Mouse (Mus musculus) stomach, embryonic 15.5 days (tissue): ENCODE measurements around the gene Akt1s1. TPM values are rescaled to one million over a fixed set of nuclear protein-coding genes. Genes with fewer than 3 reads are reported as not detected.

Source experiments
- ATAC-seq: fragments of 200-750 bp; cut with Nextera tagmentation; 2 replicates; pipeline ENCODE4 v1.8.0; 2017; ENCODE audit warnings: low read depth, moderate number of reproducible peaks, moderate TSS enrichment; ENCODE audit not compliant: insufficient read depth, low FRiP score
- H3K27ac ChIP-seq: fragments of 300-500 bp; sonication (generic); 2 replicates; pipeline ENCODE4 v1.5.1; 2015; ENCODE audit warnings: mild to moderate bottlenecking, inconsistent platforms
- H3K27me3 ChIP-seq: fragments of 300-500 bp; sonication (generic); replicated peaks from 2 replicates; pipeline ENCODE4 v1.6.1; 2015; ENCODE audit warnings: inconsistent platforms
- H3K36me3 ChIP-seq: fragments of 300-500 bp; sonication (generic); 2 replicates; pipeline ENCODE4 v1.6.1; 2015; ENCODE audit warnings: inconsistent platforms
- H3K4me1 ChIP-seq: fragments of 300-500 bp; sonication (generic); 2 replicates; pipeline ENCODE4 v1.6.1; 2015; ENCODE audit warnings: inconsistent platforms
- H3K4me2 ChIP-seq: fragments of 300-500 bp; sonication (generic); 2 replicates; pipeline ENCODE4 v1.6.1; 2015; ENCODE audit warnings: mild to moderate bottlenecking, inconsistent platforms
- H3K4me3 ChIP-seq: fragments of 300-500 bp; sonication (generic); replicated peaks from 2 replicates; pipeline ENCODE4 v1.5.1; 2015; ENCODE audit warnings: inconsistent platforms
- H3K9ac ChIP-seq: fragments of 300-500 bp; sonication (generic); 2 replicates; pipeline ENCODE4 v1.6.1; 2015; ENCODE audit warnings: inconsistent platforms
- H3K9me3 ChIP-seq: fragments of 300-500 bp; sonication (generic); 2 replicates; pipeline ENCODE4 v1.6.1; 2016; ENCODE audit warnings: inconsistent platforms
- WGBS: fragments of 180-500 bp; shearing (Covaris S2); methylation state at CpG from one replicate; pipeline ENCODE4 v1.1.7; 2015; 5-methylcytosine and 5-hydroxymethylcytosine counted together
- polyA plus RNA-seq: library from polyadenylated mRNA; unstranded; fragments of >200 nt; fragmentation: Nextera tagmentation; extraction: Ambion mirVana; gene quantifications from 2 replicates; pipeline ENCODE4 v1.2.1, GENCODE M21; 2015

The Akt1s1 gene
- polyA plus RNA-seq, 1 experiment from 2014 or later: 112 TPM

DNA sequence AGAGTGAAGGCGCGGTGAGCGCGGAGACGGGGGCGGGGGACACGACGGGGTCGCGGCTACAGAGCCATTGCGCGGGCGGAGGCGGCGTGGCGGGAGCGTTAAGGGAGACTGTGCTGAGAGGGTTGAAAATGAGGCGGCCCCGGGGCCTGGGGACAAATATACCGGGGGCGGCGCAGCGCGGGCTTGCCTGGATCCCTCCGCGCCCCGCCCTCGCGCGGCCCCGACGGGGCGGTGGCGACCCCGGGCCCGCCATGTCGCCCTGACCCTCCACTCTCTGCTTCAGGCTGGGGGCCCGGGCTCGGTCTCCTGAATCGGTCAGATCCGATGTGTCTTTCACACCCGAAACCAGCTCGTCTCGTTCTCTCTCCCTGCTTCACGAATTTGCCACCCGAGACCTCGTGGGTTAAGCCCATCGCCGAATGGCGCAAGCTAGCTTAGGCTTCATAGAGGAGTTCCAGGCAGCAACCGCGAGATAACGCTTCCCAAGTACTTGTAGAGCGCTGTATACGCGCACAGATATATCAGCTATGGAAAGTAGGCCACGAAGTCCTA is 32.2 kb upstream of the Akt1s1 start, which contains the start of gene Atf5:
TSS of gene Atf5 (minus strand) at position 189 of the 552 bp plus-strand sequence.
- Histone ChIP-seq H3K27me3 (no peaks in the 10 kb centered on the region), H3K9me3 (no peaks in the 10 kb centered on the region), H3K4me2 (peak within 1 kb of the TSS; percentile 82), H3K4me3 (peak within 1 kb of the TSS; percentile 88), H3K27ac (peak within 1 kb of the TSS; percentile 98), H3K36me3 (no peaks in the 10 kb centered on the region; the same call in 1 of the 2 replicates), H3K4me1 (peaks cover 39% of the 10 kb centered on the region), H3K9ac (peak within 1 kb of the TSS; percentile 95)
- under 1% methylated on average over 52 of the region's 57 CpGs for WGBS
- ATAC-seq: peak; percentile 13

DNA sequence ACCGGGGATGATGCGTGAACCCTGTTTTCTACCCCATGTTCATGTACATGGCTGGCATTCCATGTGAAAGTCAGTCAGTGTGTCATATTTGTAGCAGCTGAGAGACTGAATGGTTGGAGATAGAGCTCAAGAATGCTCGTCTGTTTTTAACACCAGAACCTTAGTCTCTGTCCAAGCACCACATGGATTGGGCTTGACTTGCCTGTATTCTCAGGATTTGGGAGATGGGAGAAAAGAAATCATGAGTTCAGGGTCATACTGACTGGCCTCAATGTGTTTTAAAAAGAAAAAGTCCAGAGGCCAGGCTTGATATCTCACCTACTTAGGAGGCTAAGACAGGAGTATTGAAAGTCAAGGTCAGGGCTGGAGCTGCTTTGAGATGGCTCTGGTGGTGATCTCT is 31.4 kb upstream of the Akt1s1 start:
- no peaks in the 10 kb centered on the region; the same call in 1 of the 2 replicates for H3K36me3 ChIP-seq
- H3K4me1 ChIP-seq: peaks cover 41% of the 10 kb centered on the region
- WGBS: 12% methylated on average over 3 of the region's 3 CpGs
- H3K4me3 ChIP-seq: peak overlapping the region; percentile 88
- no peaks in the 10 kb centered on the region for H3K27me3 ChIP-seq
- no peaks in the 10 kb centered on the region for H3K9me3 ChIP-seq
- no peak for ATAC-seq
- H3K9ac ChIP-seq: peak overlapping the region; percentile 95
- peak overlapping the region; percentile 82 for H3K4me2 ChIP-seq
- H3K27ac ChIP-seq: peak overlapping the region; percentile 98; the same call in 1 of the 2 replicates

DNA sequence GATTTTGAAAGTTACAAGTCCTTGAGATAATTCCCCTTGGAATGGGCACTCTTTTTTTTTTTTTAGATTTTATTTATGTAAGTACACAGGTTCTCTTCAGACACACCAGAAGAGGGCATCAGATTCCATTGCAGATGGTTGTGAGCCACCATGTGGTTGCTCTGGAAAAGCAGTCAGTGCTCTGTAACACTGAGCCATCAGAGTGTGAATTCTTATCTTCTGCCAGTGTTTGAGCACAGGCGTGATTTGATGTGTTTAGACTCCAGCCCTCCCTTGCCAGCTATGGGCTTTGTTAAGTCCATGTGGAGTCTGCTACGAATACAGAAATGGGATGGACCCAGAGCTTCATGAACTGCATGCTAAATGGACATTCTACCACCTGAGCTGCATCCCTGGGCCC is 30.6 kb upstream of the Akt1s1 start:
- H3K4me3 ChIP-seq: peak overlapping the region; percentile 88
- H3K36me3 ChIP-seq: no peaks in the 10 kb centered on the region; the same call in 1 of the 2 replicates
- H3K4me1 ChIP-seq: peaks cover 47% of the 10 kb centered on the region
- no peaks in the 10 kb centered on the region for H3K27me3 ChIP-seq
- peak overlapping the region; percentile 1; the same call in 1 of the 2 replicates for H3K9ac ChIP-seq
- 24% methylated on average over 2 of the region's 2 CpGs for WGBS
- peak overlapping the region; percentile 98; the same call in 1 of the 2 replicates for H3K27ac ChIP-seq
- peak overlapping the region; percentile 82 for H3K4me2 ChIP-seq
- no peaks in the 10 kb centered on the region for H3K9me3 ChIP-seq
- ATAC-seq: no peak

DNA sequence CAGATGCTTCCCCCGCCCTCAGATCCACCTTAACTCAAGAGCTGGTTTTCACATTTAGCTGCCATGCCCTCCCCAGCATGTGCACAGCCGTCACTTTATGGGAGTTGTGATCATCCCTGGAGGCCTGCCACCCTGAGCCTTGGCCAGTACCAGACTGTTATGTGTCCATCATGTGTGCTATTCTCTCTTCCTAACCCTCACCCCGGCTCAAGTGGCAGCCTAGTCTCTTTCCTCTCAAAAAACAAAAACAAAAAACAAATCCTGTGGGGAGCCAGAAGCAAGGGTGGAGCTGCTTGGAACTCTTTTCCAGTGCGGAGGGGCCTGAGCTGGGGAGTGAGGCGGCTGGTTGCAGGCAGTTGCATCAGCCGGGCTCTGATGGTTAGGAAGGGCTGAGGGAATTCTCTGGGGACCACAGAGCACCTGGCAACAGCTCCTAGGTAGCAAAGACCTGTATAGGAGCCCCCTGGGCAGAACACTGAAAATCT is 30.0 kb upstream of the Akt1s1 start:
- Histone ChIP-seq H3K9me3 (no peaks in the 10 kb centered on the region), H3K4me3 (peak overlapping the region; percentile 88), H3K27me3 (no peaks in the 10 kb centered on the region), H3K27ac (peak overlapping the region; percentile 28; the same call in 1 of the 2 replicates), H3K9ac (peak overlapping the region; percentile 1; the same call in 1 of the 2 replicates), H3K4me2 (peak overlapping the region; percentile 82), H3K36me3 (no peaks in the 10 kb centered on the region; the same call in 1 of the 2 replicates), H3K4me1 (peaks cover 48% of the 10 kb centered on the region)
- 42% methylated on average over 6 of the region's 6 CpGs for WGBS
- no peak for ATAC-seq

DNA sequence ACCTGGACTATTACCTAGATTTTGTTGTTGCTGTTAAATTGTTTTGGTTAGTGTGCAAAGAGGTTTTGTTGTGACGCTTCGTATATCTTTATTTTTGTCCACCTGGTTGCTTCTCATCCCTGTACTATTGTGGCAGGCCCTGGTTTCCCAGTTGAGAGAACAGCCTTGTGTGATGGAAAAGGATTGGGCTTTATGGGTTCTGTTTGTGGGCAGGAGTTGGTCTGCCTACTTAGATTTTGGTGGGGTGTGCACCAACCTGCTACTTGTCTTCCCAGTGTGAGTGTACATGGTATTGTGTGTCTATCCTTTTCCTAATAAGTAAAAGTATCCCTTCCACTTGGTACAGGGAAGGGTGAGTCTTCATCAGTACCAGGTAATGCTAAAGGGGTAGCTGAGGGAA is 29.4 kb upstream of the Akt1s1 start:
- Histone ChIP-seq H3K27ac (peak overlapping the region; percentile 28; the same call in 1 of the 2 replicates), H3K4me2 (peak overlapping the region; percentile 82), H3K4me3 (no peak overlapping the region; the same call in 1 of the 2 replicates), H3K9me3 (no peaks in the 10 kb centered on the region), H3K4me1 (peaks cover 51% of the 10 kb centered on the region), H3K27me3 (no peaks in the 10 kb centered on the region), H3K36me3 (no peaks in the 10 kb centered on the region; the same call in 1 of the 2 replicates), H3K9ac (no peak overlapping the region)
- WGBS: 90% methylated on average over 2 of the region's 2 CpGs
- ATAC-seq: no peak

DNA sequence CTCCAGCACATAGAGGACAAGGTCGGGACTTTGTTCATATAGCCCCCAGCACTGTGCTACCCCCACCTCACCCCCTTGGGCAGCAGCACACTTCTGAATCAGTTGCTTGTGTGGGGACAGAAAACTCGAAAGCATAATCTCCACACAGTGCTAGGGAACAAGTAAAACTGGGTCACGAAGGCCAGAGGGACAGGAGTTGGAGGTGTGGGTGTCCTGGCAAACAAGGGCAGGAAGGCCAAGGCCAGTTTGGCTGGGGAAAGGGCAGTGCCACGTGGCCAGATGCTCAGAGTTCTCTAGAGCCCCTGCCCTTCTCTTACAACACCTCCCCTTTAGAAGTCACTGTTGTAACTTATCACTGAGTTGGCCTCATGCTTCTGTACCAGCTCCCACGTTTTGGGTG is 28.9 kb upstream of the Akt1s1 start:
- peak overlapping the region; percentile 82; the same call in 1 of the 2 replicates for H3K4me2 ChIP-seq
- peaks cover 49% of the 10 kb centered on the region for H3K4me1 ChIP-seq
- no peak overlapping the region for H3K9ac ChIP-seq
- H3K27ac ChIP-seq: no peak overlapping the region
- no peak for ATAC-seq
- no peak overlapping the region for H3K4me3 ChIP-seq
- WGBS: 46% methylated on average over 5 of the region's 5 CpGs
- H3K27me3 ChIP-seq: no peaks in the 10 kb centered on the region
- H3K9me3 ChIP-seq: no peaks in the 10 kb centered on the region
- H3K36me3 ChIP-seq: no peaks in the 10 kb centered on the region; the same call in 1 of the 2 replicates

DNA sequence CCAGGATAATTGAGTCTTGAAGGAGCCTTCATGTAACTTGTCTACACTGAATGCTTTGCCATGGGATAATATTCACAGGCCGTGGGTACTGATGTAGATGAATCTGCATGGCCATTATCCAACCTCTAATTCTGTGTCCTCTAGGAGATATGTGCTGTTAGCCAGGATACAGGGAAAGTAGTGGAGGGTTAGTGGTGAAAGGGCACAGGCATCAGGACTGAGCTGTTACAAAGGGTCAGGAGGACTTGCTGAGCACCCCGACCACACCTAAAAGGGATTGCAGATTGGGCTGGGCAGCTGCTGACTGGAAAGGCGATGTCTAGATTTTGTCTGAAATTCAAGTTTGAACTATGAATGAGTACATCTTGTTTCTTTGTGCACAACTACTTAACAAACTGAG is 28.3 kb upstream of the Akt1s1 start:
- 79% methylated on average over 3 of the region's 3 CpGs for WGBS
- Histone ChIP-seq H3K9me3 (no peaks in the 10 kb centered on the region), H3K27me3 (no peaks in the 10 kb centered on the region), H3K4me3 (no peak overlapping the region), H3K27ac (no peak overlapping the region), H3K9ac (no peak overlapping the region), H3K36me3 (no peaks in the 10 kb centered on the region; the same call in 1 of the 2 replicates), H3K4me2 (no peak overlapping the region), H3K4me1 (peaks cover 44% of the 10 kb centered on the region)
- ATAC-seq: no peak

DNA sequence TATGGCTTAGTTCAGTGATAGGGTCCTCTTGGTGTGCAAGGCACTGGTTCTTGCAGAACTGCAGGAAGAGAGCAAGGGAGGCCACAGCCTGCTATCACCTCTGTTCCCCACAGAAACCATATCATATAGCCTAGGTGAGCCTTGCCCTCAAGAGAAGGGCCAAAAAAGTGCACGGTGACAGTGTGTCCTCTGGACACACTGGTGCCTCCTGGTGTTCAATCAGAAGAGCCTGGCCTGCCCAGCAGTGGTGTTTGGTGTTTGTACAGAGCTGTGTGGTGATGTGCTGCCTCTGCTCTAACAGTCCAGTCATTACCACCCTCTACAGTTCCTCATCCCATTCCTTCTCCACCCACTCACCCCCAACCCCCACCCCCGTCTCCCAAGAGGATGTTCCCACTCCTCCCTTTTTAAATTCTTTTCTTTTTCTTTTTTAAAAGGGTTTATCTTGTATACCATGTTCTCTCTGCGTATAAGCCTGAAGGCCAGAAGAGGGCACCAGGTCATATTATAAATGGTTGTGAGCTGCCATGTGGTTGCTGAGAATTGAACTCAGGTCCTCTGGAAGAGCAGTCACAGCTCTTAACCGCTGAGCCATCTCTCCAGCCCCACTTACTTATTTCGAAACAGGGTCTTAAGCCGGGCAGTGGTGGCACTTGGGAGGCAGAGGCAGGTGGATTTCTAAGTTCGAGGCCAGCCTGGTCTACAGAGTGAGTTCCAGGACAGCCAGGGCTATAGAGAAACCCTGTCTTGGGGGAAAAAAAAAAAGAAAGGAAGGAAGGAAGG is 26.9 kb upstream of the Akt1s1 start:
- 75% methylated on average over 7 of the region's 7 CpGs for WGBS
- no peak overlapping the region for H3K4me2 ChIP-seq
- peaks cover 44% of the 10 kb centered on the region for H3K4me1 ChIP-seq
- H3K36me3 ChIP-seq: no peaks in the 10 kb centered on the region; the same call in 1 of the 2 replicates
- H3K9ac ChIP-seq: no peak overlapping the region
- no peaks in the 10 kb centered on the region for H3K9me3 ChIP-seq
- no peaks in the 10 kb centered on the region for H3K27me3 ChIP-seq
- H3K4me3 ChIP-seq: no peak overlapping the region
- no peak overlapping the region for H3K27ac ChIP-seq
- no peak for ATAC-seq

DNA sequence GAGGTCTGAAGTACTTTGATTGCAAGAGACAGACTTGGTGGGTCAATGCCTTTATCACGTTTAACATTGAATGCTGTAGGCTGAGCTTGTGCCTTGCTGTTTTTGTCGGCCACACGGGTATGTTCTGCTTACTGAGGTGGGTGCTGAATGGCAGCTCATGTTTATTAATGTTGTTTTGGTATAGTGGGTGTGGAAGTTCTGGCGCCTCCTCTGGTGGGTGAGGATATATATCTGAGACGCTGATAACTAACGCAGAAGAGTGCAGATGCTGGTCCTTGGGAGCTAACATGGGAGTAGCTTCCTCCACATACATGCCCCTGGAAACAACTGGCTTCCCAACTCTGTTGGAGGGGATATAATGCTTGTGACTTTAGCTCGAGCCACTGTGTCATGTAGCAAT is 25.4 kb upstream of the Akt1s1 start:
- 41% methylated on average over 7 of the region's 7 CpGs for WGBS
- peaks cover 6% of the 10 kb centered on the region for H3K36me3 ChIP-seq
- H3K27ac ChIP-seq: no peak overlapping the region
- no peak overlapping the region for H3K9ac ChIP-seq
- H3K27me3 ChIP-seq: no peaks in the 10 kb centered on the region
- no peaks in the 10 kb centered on the region for H3K9me3 ChIP-seq
- no peak for ATAC-seq
- H3K4me1 ChIP-seq: peaks cover 35% of the 10 kb centered on the region
- no peak overlapping the region for H3K4me3 ChIP-seq
- H3K4me2 ChIP-seq: no peak overlapping the region

DNA sequence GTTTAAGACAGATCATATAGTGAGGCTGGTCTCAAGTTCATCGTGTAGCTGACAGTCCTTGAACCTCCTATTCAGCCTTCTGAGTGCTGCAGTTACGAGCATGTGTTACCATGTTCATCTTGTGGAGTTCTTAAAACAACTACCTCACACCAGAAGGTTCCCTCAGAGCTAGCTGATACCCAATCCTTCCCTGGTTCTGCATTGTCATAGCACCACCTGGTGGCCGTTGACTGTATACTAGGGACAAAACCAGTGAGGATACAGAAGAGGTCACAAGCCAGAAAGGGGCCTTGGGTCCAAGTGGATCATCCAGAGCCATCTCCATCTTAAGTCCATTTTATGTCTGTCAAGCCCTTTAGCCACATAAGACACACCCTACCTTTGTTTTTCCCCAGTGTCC is 23.9 kb upstream of the Akt1s1 start:
- Histone ChIP-seq H3K4me1 (peaks cover 22% of the 10 kb centered on the region), H3K27ac (no peak overlapping the region), H3K9me3 (no peaks in the 10 kb centered on the region), H3K27me3 (no peaks in the 10 kb centered on the region), H3K9ac (no peak overlapping the region), H3K4me3 (no peak overlapping the region), H3K4me2 (no peak overlapping the region), H3K36me3 (peaks cover 20% of the 10 kb centered on the region)
- 16% methylated on average over 3 of the region's 3 CpGs for WGBS
- 0 out of 2 replicates have a peak, but pooled peaks have one; percentile 19 for ATAC-seq

DNA sequence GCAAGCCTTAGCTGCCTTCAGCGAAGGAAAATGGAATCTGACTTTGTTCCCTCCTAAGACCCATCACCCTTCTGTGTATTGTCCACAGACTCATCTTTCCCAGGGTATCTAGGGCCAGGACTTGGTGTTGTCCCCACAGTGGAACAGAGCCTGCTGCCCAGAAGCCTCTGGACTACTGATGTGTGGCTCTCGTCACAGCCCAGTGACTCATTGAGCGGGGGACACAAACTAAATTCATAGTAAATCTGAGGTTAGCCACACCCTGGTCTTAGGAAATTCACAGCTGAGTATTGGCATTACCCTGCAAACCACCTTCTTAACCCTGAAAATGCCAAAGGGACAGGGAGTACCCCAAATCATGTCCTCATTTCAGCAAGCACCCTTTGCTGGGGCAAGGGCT is 22.0 kb upstream of the Akt1s1 start:
- Histone ChIP-seq H3K9me3 (no peaks in the 10 kb centered on the region), H3K4me1 (peaks cover 10% of the 10 kb centered on the region; the same call in 1 of the 2 replicates), H3K9ac (no peak overlapping the region), H3K27me3 (no peaks in the 10 kb centered on the region), H3K36me3 (peaks cover 37% of the 10 kb centered on the region), H3K4me3 (no peak overlapping the region), H3K27ac (no peak overlapping the region), H3K4me2 (no peak overlapping the region)
- WGBS: 71% methylated on average over 3 of the region's 3 CpGs
- no peak for ATAC-seq

DNA sequence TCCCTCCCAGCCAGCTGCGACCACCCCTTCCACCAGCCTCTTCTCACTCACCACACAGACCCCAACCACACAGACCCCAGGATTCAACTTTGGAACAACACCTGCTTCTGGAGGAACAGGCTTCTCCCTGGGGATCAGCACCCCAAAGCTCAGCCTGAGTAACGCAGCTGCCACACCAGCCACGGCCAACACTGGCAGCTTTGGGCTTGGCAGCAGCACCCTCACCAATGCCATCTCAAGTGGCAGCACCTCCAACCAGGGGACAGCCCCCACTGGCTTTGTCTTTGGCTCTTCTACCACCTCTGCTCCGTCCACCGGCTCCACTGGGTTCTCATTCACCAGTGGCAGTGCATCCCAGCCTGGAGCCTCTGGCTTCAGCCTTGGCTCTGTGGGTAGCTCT is 20.1 kb upstream of the Akt1s1 start:
- Histone ChIP-seq H3K4me1 (peaks cover 8% of the 10 kb centered on the region; the same call in 1 of the 2 replicates), H3K27ac (no peak overlapping the region), H3K27me3 (no peaks in the 10 kb centered on the region), H3K36me3 (peaks cover 43% of the 10 kb centered on the region), H3K4me2 (no peak overlapping the region), H3K9me3 (no peaks in the 10 kb centered on the region), H3K9ac (no peak overlapping the region), H3K4me3 (no peak overlapping the region)
- 92% methylated on average over 5 of the region's 5 CpGs for WGBS
- ATAC-seq: no peak
